Mouse (Mus musculus): ENCODE results near the gene Gm17174. TPM values are rescaled to one million over a fixed set of nuclear protein-coding genes. Genes with fewer than 3 reads are reported as not detected.
"Not testable (repeated sequence)": the region's sequence is repeated elsewhere in the genome, so short reads cannot be mapped to it uniquely, and the experiment has no call there.

The Gm17174 gene
- polyA plus RNA-seq (2017; shearing (Covaris generic)), result not detected

- not testable (repeated sequence) for ATAC-seq
Measured at GRCm38 (mm10) chr14:51592039-51592438, at the start of gene Gm17174. TSS of gene Gm17174 (minus strand) at chr14:51592139.

- not testable (repeated sequence) for ATAC-seq
Measured at GRCm38 (mm10) chr14:51635566-51635965, 43.6 kb upstream of the Gm17174 start, which contains the start of gene Gm4181. TSS of gene Gm4181 (minus strand) at chr14:51635666.

- ATAC-seq, result not testable (repeated sequence)
Measured at GRCm38 (mm10) chr14:51632426-51632825, 40.5 kb upstream of the Gm17174 start.

GRCm38 (mm10) chr14:51611210-51611609 lies 19.3 kb upstream of the Gm17174 start, which contains the start of gene Gm17078:
TSS of gene Gm17078 (minus strand) at chr14:51611310.
- no peak for ATAC-seq

GRCm38 (mm10) chr14:51573963-51574362 lies 18.0 kb downstream of the Gm17174 start, which contains the start of gene Gm17175:
TSS of gene Gm17175 (minus strand) at chr14:51574063.
- not testable (repeated sequence) for ATAC-seq

GRCm38 (mm10) chr14:51552490-51552889 lies 39.4 kb downstream of the Gm17174 start, which contains the start of gene Gm5622:
TSS of gene Gm5622 (plus strand) at chr14:51552790.
- ATAC-seq, result no peak

Other genes starting within 250 kb of the Gm17174 start
- not detected for gene Gm7247, start 230.4 kb downstream of the Gm17174 start, polyA plus RNA-seq (2017; shearing (Covaris generic))
- not detected for gene Vmn2r88, start 181.3 kb downstream of the Gm17174 start, polyA plus RNA-seq (2017; shearing (Covaris generic))
- not detected for gene Vmn2r89, start 140.3 kb downstream of the Gm17174 start, polyA plus RNA-seq (2017; shearing (Covaris generic))
- gene Gm5622, start 39.3 kb downstream of the Gm17174 start, polyA plus RNA-seq (2017; shearing (Covaris generic)), result under 1 TPM in 1 of 2 experiments, not detected in 1; 0.26 TPM
- gene Gm17175, start 18.1 kb downstream of the Gm17174 start, polyA plus RNA-seq (2017; shearing (Covaris generic)), result not detected
- not detected for gene Gm17078, start 19.2 kb upstream of the Gm17174 start, polyA plus RNA-seq (2017; shearing (Covaris generic))
- not detected for gene Gm4181, start 43.5 kb upstream of the Gm17174 start, polyA plus RNA-seq (2017; shearing (Covaris generic))
- gene Gm17079, start 103.3 kb upstream of the Gm17174 start, polyA plus RNA-seq (2017; shearing (Covaris generic)), result not detected
- not detected for gene Gm5800, start 125.0 kb upstream of the Gm17174 start, polyA plus RNA-seq (2017; shearing (Covaris generic))
- not detected for gene Ang4, start 181.5 kb upstream of the Gm17174 start, polyA plus RNA-seq (2017; shearing (Covaris generic))
- gene AY358078, start 207.9 kb upstream of the Gm17174 start, polyA plus RNA-seq (2017; shearing (Covaris generic)), result not detected

Measured in activated CD4-positive, CD25-positive, alpha-beta regulatory T cell, adult 4 months (primary cell).